Mouse (Mus musculus): ENCODE data around the gene Gm498. TPM values are rescaled to one million over a fixed set of nuclear protein-coding genes. Genes with fewer than 3 reads are reported as not detected.
A peak's percentile ranks its signal among the peaks of the same experiment; 100 is the strongest.

The Gm498 gene
- total and polyA plus RNA-seq, 3 experiments: 0.12 TPM; not detected in 2

DNA sequence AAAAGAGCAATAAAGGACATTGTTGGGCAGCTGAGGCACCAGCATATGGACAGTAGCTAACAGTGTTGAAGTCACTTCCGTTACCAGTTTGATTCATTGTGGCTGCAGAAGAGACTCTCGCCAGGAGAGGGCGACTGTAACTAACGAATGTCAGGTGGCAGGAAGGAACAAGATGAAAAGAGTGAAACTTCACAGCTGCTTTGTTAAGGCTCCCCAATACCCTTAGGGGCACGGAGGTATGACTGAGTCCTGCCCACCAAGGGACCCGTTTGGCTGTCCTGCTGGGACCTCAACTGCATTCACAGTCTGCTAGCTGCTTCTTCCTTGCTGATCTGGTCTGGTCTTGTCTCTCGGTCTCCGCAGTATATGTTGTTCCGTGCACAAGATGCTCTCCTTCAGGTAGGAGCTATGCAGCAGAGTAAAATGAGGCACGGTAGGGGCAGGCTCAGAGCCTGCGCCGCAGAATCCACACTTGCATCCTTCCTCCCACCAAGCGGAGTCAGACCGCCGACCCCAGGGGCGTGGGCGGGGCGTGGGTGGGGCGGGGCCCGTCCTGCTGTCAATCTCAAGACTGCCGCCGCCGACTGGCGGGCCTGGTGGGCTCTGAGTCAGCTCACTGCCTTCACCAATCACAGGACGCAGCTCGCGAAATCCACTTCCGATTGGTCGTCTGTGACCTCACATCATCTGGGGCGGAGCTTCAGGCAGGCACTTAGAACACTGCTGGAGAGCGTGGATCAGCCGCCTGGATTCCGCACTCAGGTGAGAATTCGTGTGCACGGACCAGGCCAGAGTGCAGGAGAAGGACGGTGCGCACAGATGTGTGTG is 36.9 kb upstream of the Gm498 start:
- TF ChIP-seq EP300 (IDR thresholded peaks at IDR 0.05; ENCODE audit: insufficient read depth, low read depth, low read length): peak; percentile 88; the same call in 1 of the 2 replicates
- peak; percentile 73 for TF ChIP-seq POLR2A (IDR thresholded peaks at IDR 0.05; ENCODE audit: insufficient read depth, low read depth, low read length)
- TF ChIP-seq CTCF (IDR thresholded peaks at IDR 0.05): peak; percentile 88
- intact Hi-C loops (cut with DNase I): loop anchor here (1.0 to 10.0 kb wide), 2 partner anchors 78 to 245 kb away; no protein-coding TSS in a partner anchor

DNA sequence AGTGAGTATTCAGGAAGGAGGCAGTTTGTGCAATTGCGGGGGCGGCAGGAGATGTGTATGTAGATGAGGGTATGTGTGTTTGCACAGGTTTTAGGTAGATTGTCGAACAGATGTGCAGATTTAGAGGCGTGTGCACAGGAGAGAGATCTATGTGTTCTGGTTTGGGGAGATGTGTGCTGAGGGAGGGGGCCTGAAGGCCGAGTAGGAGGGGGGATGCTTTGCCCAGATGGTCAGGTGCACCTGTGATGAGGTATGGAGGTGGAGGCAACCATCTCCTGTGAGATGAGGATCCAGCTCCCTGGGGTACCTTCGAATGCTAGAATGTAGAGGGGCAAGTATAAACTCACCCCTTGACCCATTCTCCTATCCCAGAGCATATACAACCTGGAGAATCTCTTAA is 36.2 kb upstream of the Gm498 start:
- H3K36me3 ChIP-seq (ENCODE audit: control insufficient read depth, insufficient read depth, low read length): no peaks in the 10 kb centered on the region
- WGBS: 9% methylated on average over 6 of the region's 6 CpGs
- TF ChIP-seq EP300 (IDR thresholded peaks at IDR 0.05; ENCODE audit: insufficient read depth, low read depth, low read length): no peak
- no peak for TF ChIP-seq POLR2A (IDR thresholded peaks at IDR 0.05; ENCODE audit: insufficient read depth, low read depth, low read length)
- TF ChIP-seq CTCF (IDR thresholded peaks at IDR 0.05): no peak
- DNase-seq: no peak
- peak overlapping the region; percentile 64 for H3K9ac ChIP-seq (ENCODE audit: low read depth, low read length)
- H3K79me2 ChIP-seq (replicated peaks; ENCODE audit: control insufficient read depth, insufficient read depth, low read length): no peaks in the 10 kb centered on the region
- peaks cover 1% of the 10 kb centered on the region; the same call in 1 of the 2 replicates for H3K4me1 ChIP-seq (ENCODE audit: control insufficient read depth, insufficient read depth, low read length)
- no peaks in the 10 kb centered on the region for H3K27me3 ChIP-seq (ENCODE audit: control insufficient read depth, insufficient read depth, low read length)
- H3K4me3 ChIP-seq: peak overlapping the region; percentile 68
- intact Hi-C loops (cut with DNase I): loop anchor here (10.0 kb wide), 1 partner anchor 244 kb away; no protein-coding TSS in a partner anchor
- H3K27ac ChIP-seq: peak overlapping the region; percentile 23; the same call in 1 of the 2 replicates

More for the DNA sequence above, 36.9 kb upstream of the Gm498 start:
- peak; percentile 92 to 96 for DNase-seq
- Histone ChIP-seq H3K4me3 (peak overlapping the region; percentile 68), H3K9ac (ENCODE audit: low read depth, low read length) (peak overlapping the region; percentile 71), H3K79me2 (replicated peaks; ENCODE audit: control insufficient read depth, insufficient read depth, low read length) (no peaks in the 10 kb centered on the region), H3K4me1 (ENCODE audit: control insufficient read depth, insufficient read depth, low read length) (peaks cover 1% of the 10 kb centered on the region; the same call in 1 of the 2 replicates), H3K27ac (peak overlapping the region; percentile 71), H3K27me3 (ENCODE audit: control insufficient read depth, insufficient read depth, low read length) (no peaks in the 10 kb centered on the region), H3K36me3 (ENCODE audit: control insufficient read depth, insufficient read depth, low read length) (no peaks in the 10 kb centered on the region)
- WGBS: under 1% methylated on average over 37 of the region's 37 CpGs

DNA sequence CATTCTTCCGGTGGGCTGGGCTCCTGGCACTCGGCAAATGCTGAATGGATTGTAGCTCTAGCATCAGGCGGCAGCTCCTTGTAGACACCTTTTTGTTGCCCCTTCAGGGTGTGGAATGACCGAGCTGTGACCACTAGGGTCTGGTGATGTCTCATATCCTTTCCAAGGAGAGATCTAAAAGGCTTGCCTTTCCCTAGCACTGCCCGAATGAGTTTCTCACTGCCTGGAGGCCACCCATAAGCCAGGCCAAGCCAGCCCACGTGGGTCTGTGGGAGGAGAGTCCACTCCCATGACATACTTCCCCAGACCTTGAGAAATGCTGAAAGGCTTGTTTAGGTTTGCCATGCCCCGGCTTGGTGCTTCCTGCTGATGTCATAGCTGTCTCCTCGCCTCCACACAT is 34.4 kb upstream of the Gm498 start:
- no peak overlapping the region for H3K4me3 ChIP-seq
- H3K79me2 ChIP-seq (replicated peaks; ENCODE audit: control insufficient read depth, insufficient read depth, low read length): no peaks in the 10 kb centered on the region
- intact Hi-C loops (cut with DNase I): loop anchor here (10.0 kb wide), 1 partner anchor 243 kb away; no protein-coding TSS in a partner anchor
- no peak overlapping the region for H3K9ac ChIP-seq (ENCODE audit: low read depth, low read length)
- H3K36me3 ChIP-seq (ENCODE audit: control insufficient read depth, insufficient read depth, low read length): no peaks in the 10 kb centered on the region
- DNase-seq: no peak
- TF ChIP-seq EP300 (IDR thresholded peaks at IDR 0.05; ENCODE audit: insufficient read depth, low read depth, low read length) (no peak), CTCF (IDR thresholded peaks at IDR 0.05) (no peak), POLR2A (IDR thresholded peaks at IDR 0.05; ENCODE audit: insufficient read depth, low read depth, low read length) (no peak)
- peaks cover 1% of the 10 kb centered on the region; the same call in 1 of the 2 replicates for H3K4me1 ChIP-seq (ENCODE audit: control insufficient read depth, insufficient read depth, low read length)
- 76% methylated on average over 8 of the region's 8 CpGs for WGBS
- H3K27ac ChIP-seq: no peak overlapping the region
- no peaks in the 10 kb centered on the region for H3K27me3 ChIP-seq (ENCODE audit: control insufficient read depth, insufficient read depth, low read length)

DNA sequence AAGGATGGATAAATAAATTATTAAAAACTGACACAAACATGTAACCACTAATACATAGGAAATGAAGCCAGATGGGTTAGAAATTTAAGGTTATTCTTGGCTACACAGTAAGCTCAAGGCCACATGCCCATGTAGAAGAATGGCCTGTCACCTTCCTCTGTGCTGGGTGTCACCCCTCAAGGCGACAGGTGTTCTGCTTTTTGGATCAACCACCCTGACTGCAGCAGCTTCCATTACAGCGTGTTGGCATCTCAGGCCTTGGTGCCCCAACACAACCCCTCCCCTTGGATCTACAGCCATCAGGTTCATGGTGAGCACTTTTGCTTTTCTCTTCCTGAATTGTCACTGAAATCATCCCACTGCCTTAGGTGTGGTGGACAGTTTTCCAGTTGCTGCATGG is 34.0 kb upstream of the Gm498 start:
- no peak for TF ChIP-seq EP300 (IDR thresholded peaks at IDR 0.05; ENCODE audit: insufficient read depth, low read depth, low read length)
- TF ChIP-seq CTCF (IDR thresholded peaks at IDR 0.05): no peak
- TF ChIP-seq POLR2A (IDR thresholded peaks at IDR 0.05; ENCODE audit: insufficient read depth, low read depth, low read length): no peak
- Histone ChIP-seq H3K79me2 (replicated peaks; ENCODE audit: control insufficient read depth, insufficient read depth, low read length) (no peaks in the 10 kb centered on the region), H3K36me3 (ENCODE audit: control insufficient read depth, insufficient read depth, low read length) (no peaks in the 10 kb centered on the region), H3K27ac (no peak overlapping the region), H3K4me3 (no peak overlapping the region), H3K4me1 (ENCODE audit: control insufficient read depth, insufficient read depth, low read length) (peaks cover 1% of the 10 kb centered on the region; the same call in 1 of the 2 replicates), H3K9ac (ENCODE audit: low read depth, low read length) (no peak overlapping the region), H3K27me3 (ENCODE audit: control insufficient read depth, insufficient read depth, low read length) (no peaks in the 10 kb centered on the region)
- 89% methylated on average over 2 of the region's 2 CpGs for WGBS
- DNase-seq: no peak
- intact Hi-C loops (cut with DNase I): loop anchor here (10.0 kb wide), 1 partner anchor 242 kb away; no protein-coding TSS in a partner anchor

DNA sequence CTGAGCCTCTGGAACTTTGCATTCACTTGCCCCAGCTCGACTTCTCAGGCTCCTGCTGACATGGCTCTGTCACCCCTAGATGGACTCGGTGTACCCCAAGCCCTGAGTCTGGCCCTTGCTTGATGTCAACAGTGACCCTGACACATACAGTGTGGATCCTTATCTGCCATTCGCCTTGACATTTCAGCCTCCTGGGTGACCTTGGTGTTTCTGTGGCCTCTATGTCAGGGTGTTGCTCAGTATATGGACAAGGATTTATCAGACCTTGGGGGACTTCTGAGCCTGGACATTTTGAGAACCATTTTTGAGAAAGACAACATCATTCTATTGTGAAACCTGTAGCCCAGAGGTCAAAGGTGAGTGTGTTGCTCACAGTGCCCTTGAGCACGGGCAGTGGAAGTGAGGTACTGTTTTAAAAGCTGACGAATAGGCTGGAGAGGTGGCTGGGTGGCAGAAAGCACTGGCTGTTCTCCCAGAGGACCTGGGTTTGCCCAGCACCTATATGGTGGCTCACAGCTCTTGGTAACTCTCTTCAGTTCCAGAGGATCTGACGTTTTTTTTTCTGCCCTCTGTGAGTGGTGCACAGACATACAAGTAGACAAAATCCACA is 33.0 kb upstream of the Gm498 start:
- Histone ChIP-seq H3K9ac (ENCODE audit: low read depth, low read length) (no peak overlapping the region), H3K36me3 (ENCODE audit: control insufficient read depth, insufficient read depth, low read length) (no peaks in the 10 kb centered on the region), H3K79me2 (replicated peaks; ENCODE audit: control insufficient read depth, insufficient read depth, low read length) (no peaks in the 10 kb centered on the region), H3K27me3 (ENCODE audit: control insufficient read depth, insufficient read depth, low read length) (no peaks in the 10 kb centered on the region), H3K4me1 (ENCODE audit: control insufficient read depth, insufficient read depth, low read length) (peaks cover 1% of the 10 kb centered on the region; the same call in 1 of the 2 replicates), H3K4me3 (no peak overlapping the region), H3K27ac (no peak overlapping the region)
- intact Hi-C loops (cut with DNase I): loop anchor here (10.0 kb wide), 1 partner anchor 241 kb away; no protein-coding TSS in a partner anchor
- no peak for DNase-seq
- TF ChIP-seq CTCF (IDR thresholded peaks at IDR 0.05) (no peak), POLR2A (IDR thresholded peaks at IDR 0.05; ENCODE audit: insufficient read depth, low read depth, low read length) (no peak), EP300 (IDR thresholded peaks at IDR 0.05; ENCODE audit: insufficient read depth, low read depth, low read length) (no peak)
- WGBS: 82% methylated on average over 6 of the region's 6 CpGs

Data from heart, adult 2 months (tissue).